In the genomic region with DNA sequence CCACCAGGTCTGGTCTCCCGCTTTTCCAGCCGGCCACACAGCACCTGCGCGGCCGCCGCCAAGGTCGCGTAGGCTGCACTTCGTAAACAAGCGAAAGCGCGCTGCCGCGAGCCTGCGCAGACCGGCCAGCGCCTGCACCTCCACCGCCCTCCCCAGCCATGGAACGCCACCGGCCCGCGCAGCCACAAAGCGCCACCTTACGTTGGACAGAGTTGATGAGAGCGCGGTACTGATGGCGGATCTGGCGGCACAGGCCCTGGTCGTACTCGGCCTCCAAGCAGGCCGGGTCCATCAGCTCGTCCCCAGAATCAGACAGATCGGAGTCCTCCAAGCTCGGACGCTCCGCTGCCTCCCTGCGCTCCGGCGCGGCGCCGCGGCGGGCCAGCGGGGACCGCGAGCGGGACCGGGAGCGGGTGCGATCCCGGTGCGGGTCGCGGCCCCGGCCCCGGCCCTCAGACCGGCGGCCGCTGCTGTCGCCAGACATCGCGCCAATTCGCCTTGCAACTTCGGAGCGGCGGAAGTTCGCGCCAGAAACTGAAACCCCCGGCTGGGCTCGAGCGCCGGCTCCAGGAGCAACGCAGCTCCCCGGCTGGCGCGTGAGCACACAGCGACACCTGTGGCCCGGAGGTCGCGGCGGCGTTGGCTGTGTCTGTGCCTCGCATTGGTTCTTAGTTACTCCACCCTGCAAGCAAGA, we compare ENCODE assay signal across 7 mouse cellular contexts. TPM values are rescaled to one million over a fixed set of nuclear protein-coding genes. Genes with fewer than 3 reads are reported as not detected.
DNase-seq lines count a peak whose midpoint lies in the region; ATAC-seq and TF ChIP-seq lines count a peak whose summit lies in the region.

No protein-coding gene starts in this region.

- no peaks in the 10 kb centered on the region for H3K27me3 ChIP-seq in embryonic facial prominence, embryonic 10.5 days (replicated peaks; ENCODE audit: low read depth, poor library complexity, severe bottlenecking)
- H3K27me3 ChIP-seq in intestine, postnatal 0 days (replicated peaks; ENCODE audit: control insufficient read depth, insufficient read depth, low read length) = no peaks in the 10 kb centered on the region
- no peaks in the 10 kb centered on the region for H3K27me3 ChIP-seq in midbrain, embryonic 12.5 days
- H3K27me3 ChIP-seq in small intestine, adult 2 months (ENCODE audit: control insufficient read depth, insufficient read depth, low read length) = no peaks in the 10 kb centered on the region

- peak; percentile 91 for TF ChIP-seq CTCF in intestine, postnatal 0 days (IDR thresholded peaks at IDR 0.05; ENCODE audit: low read depth)
- TF ChIP-seq CTCF in small intestine, adult 2 months (IDR thresholded peaks at IDR 0.05; ENCODE audit: extremely low read depth, insufficient read length, insufficient replicate concordance, low read depth, low read length) = peak; percentile 82

- intact Hi-C loops in left cerebral cortex, postnatal 4 days (cut with DNase I) = no loop called here

- peak overlapping the region; percentile 94 for H3K9ac ChIP-seq in intestine, postnatal 0 days (ENCODE audit: low read depth, low read length)
- H3K9ac ChIP-seq in midbrain, embryonic 12.5 days (replicated peaks) = peak overlapping the region; percentile 95

- DNase-seq in adrenal gland, postnatal 10 days = peak; percentile 96
- peak; percentile 95 for DNase-seq in embryonic facial prominence, embryonic 10.5 days (ENCODE audit: low spot score)
- DNase-seq in gonadal fat pad, adult 2 months (ENCODE audit: low read depth) = peak; percentile 41
- DNase-seq in left cerebral cortex, postnatal 4 days = peak; percentile 94

- no peak; the same call in none of the 2 replicates for TF ChIP-seq POLR2A in small intestine, adult 2 months (IDR thresholded peaks at IDR 0.05; ENCODE audit: low read depth, low read length)

- no peaks in the 10 kb centered on the region for H3K9me3 ChIP-seq in embryonic facial prominence, embryonic 10.5 days
- H3K9me3 ChIP-seq in intestine, postnatal 0 days (ENCODE audit: control insufficient read depth) = no peaks in the 10 kb centered on the region
- H3K9me3 ChIP-seq in midbrain, embryonic 12.5 days = no peaks in the 10 kb centered on the region

- H3K4me1 ChIP-seq in embryonic facial prominence, embryonic 10.5 days = peaks cover 12% of the 10 kb centered on the region
- peaks cover 4% of the 10 kb centered on the region for H3K4me1 ChIP-seq in intestine, postnatal 0 days (replicated peaks; ENCODE audit: control insufficient read depth, insufficient read depth, low read length)
- H3K4me1 ChIP-seq in midbrain, embryonic 12.5 days = peaks cover 18% of the 10 kb centered on the region
- H3K4me1 ChIP-seq in small intestine, adult 2 months (ENCODE audit: control insufficient read depth, insufficient read depth, insufficient read length, low read length) = peaks cover 2% of the 10 kb centered on the region; the same call in 1 of the 2 replicates

- H3K4me3 ChIP-seq in embryonic facial prominence, embryonic 10.5 days = peak overlapping the region; percentile 91
- peak overlapping the region; percentile 98 for H3K4me3 ChIP-seq in intestine, postnatal 0 days (ENCODE audit: low read depth, low read length)
- H3K4me3 ChIP-seq in midbrain, embryonic 12.5 days = peak overlapping the region; percentile 88
- peak overlapping the region; percentile 95 for H3K4me3 ChIP-seq in small intestine, adult 2 months (ENCODE audit: low read depth, low read length)

- peaks cover 38% of the 10 kb centered on the region for H3K36me3 ChIP-seq in embryonic facial prominence, embryonic 10.5 days (replicated peaks)
- H3K36me3 ChIP-seq in intestine, postnatal 0 days (ENCODE audit: control insufficient read depth, insufficient read depth) = peaks cover 16% of the 10 kb centered on the region
- H3K36me3 ChIP-seq in midbrain, embryonic 12.5 days = peaks cover 32% of the 10 kb centered on the region
- H3K36me3 ChIP-seq in small intestine, adult 2 months (ENCODE audit: control insufficient read depth, insufficient read depth, low read length) = peaks cover 20% of the 10 kb centered on the region

- H3K4me2 ChIP-seq in intestine, postnatal 0 days (replicated peaks; ENCODE audit: low read depth) = peak overlapping the region; percentile 75
- H3K4me2 ChIP-seq in midbrain, embryonic 12.5 days (replicated peaks) = peak overlapping the region; percentile 89

- under 1% methylated on average over 84 of the region's 84 CpGs for WGBS in embryonic facial prominence, embryonic 10.5 days
- under 1% methylated on average over 80 of the region's 84 CpGs for WGBS in intestine, postnatal 0 days
- WGBS in midbrain, embryonic 12.5 days = under 1% methylated on average over 78 of the region's 84 CpGs
- under 1% methylated on average over 84 of the region's 84 CpGs for WGBS in small intestine, adult 2 months

- ATAC-seq in intestine, postnatal 0 days = peak; percentile 95
- ATAC-seq in midbrain, embryonic 12.5 days (ENCODE audit: low FRiP score, low read depth) = peak; percentile 94

- H3K27ac ChIP-seq in embryonic facial prominence, embryonic 10.5 days (replicated peaks) = peak overlapping the region; percentile 99
- peak overlapping the region; percentile 100 for H3K27ac ChIP-seq in intestine, postnatal 0 days (ENCODE audit: low read depth, low read length)
- H3K27ac ChIP-seq in midbrain, embryonic 12.5 days (replicated peaks) = peak overlapping the region; percentile 99
- H3K27ac ChIP-seq in small intestine, adult 2 months (ENCODE audit: insufficient read depth, low read depth, low read length) = peak overlapping the region; percentile 99

RNA-seq across cellular contexts. Expression of gene Nsmce4a, which starts 26.0 kb away (rescaled TPM):
- 10 to 100 TPM; 60.1 to 72.7 TPM for total RNA-seq in adrenal gland, postnatal 10 days (2021)
- 196 and 197 TPM in 2 replicates for polyA plus RNA-seq in embryonic facial prominence, embryonic 10.5 days (2016; fragmentation: Nextera tagmentation; extraction: Ambion mirVana)
- polyA plus RNA-seq in gonadal fat pad, adult 2 months (2012; rRNA removed) = 34.0 and 44.5 TPM in 2 replicates
- 100 and 101 TPM in 2 replicates for polyA plus RNA-seq in intestine, postnatal 0 days (2015; fragmentation: Nextera tagmentation; extraction: Ambion mirVana)
- total RNA-seq in left cerebral cortex, postnatal 4 days (2021) = 10 to 100 TPM; 36.1 to 38.3 TPM
- 169 and 171 TPM in 2 replicates for polyA plus RNA-seq in midbrain, embryonic 12.5 days (2016; fragmentation: Nextera tagmentation; extraction: Ambion mirVana)
- polyA plus RNA-seq in small intestine, adult 2 months (2012; rRNA removed) = 39.9 and 62.9 TPM in 2 replicates

RNA-seq across cellular contexts. Expression of gene Ate1, which starts 26.8 kb away (rescaled TPM):
- total RNA-seq in adrenal gland, postnatal 10 days (2021) = 10 to 100 TPM; 32.6 to 35.1 TPM
- polyA plus RNA-seq in embryonic facial prominence, embryonic 10.5 days (2016; fragmentation: Nextera tagmentation; extraction: Ambion mirVana) = 48.0 and 56.9 TPM in 2 replicates
- 9.3 and 14.0 TPM in 2 replicates for polyA plus RNA-seq in gonadal fat pad, adult 2 months (2012; rRNA removed)
- 59.4 and 60.8 TPM in 2 replicates for polyA plus RNA-seq in intestine, postnatal 0 days (2015; fragmentation: Nextera tagmentation; extraction: Ambion mirVana)
- 10 to 100 TPM; 57.1 to 61.9 TPM for total RNA-seq in left cerebral cortex, postnatal 4 days (2021)
- polyA plus RNA-seq in midbrain, embryonic 12.5 days (2016; fragmentation: Nextera tagmentation; extraction: Ambion mirVana) = 68.2 and 76.9 TPM in 2 replicates
- polyA plus RNA-seq in small intestine, adult 2 months (2012; rRNA removed) = 2.8 and 3.3 TPM in 2 replicates

RNA-seq across cellular contexts. Expression of gene Tacc2, which starts 30.3 kb away (rescaled TPM):
- total RNA-seq in adrenal gland, postnatal 10 days (2021) = 10 to 100 TPM; 27.5 to 58.4 TPM
- polyA plus RNA-seq in embryonic facial prominence, embryonic 10.5 days (2016; fragmentation: Nextera tagmentation; extraction: Ambion mirVana) = 44.0 and 49.6 TPM in 2 replicates
- polyA plus RNA-seq in gonadal fat pad, adult 2 months (2012; rRNA removed) = 32.3 and 41.7 TPM in 2 replicates
- 27.7 TPM in 2 replicates for polyA plus RNA-seq in intestine, postnatal 0 days (2015; fragmentation: Nextera tagmentation; extraction: Ambion mirVana)
- total RNA-seq in left cerebral cortex, postnatal 4 days (2021) = 100 to 1,000 TPM; 101 to 102 TPM
- polyA plus RNA-seq in midbrain, embryonic 12.5 days (2016; fragmentation: Nextera tagmentation; extraction: Ambion mirVana) = 73.3 and 73.6 TPM in 2 replicates
- polyA plus RNA-seq in small intestine, adult 2 months (2012; rRNA removed) = 25.9 and 57.5 TPM in 2 replicates

Comparison
In these comparisons a context has a peak if more than half of its experiments do, and no peak if none do; other contexts are left out.
1. Peak in every context shown above with its lines: DNase-seq, ATAC-seq, H3K4me3 ChIP-seq and H3K27ac ChIP-seq.
2. DNase-seq: peak in every context shown above with its lines; median percentile 96 in adrenal gland, postnatal 10 days; 95 in embryonic facial prominence, embryonic 10.5 days; 94 in left cerebral cortex, postnatal 4 days; 41 in gonadal fat pad, adult 2 months.